Mouse (Mus musculus): ENCODE results near the gene Fyb.
"Not testable (repeated sequence)": the region's sequence is repeated elsewhere in the genome, so short reads cannot be mapped to it uniquely, and the experiment has no call there.

The Fyb gene

GRCm38 (mm10) chr15:6562629-6563028 is 40.0 kb downstream of the Fyb start:
- no peak for DNase-seq

- DNase-seq, result peak; percentile 68
These were observed 42.3 kb downstream of the Fyb start for GRCm38 (mm10) chr15:6564977-6565421.

GRCm38 (mm10) chr15:6565873-6566272 is 43.2 kb downstream of the Fyb start:
- no peak for DNase-seq

- DNase-seq, result no peak
These were observed 45.3 kb downstream of the Fyb start for GRCm38 (mm10) chr15:6567993-6568392.

GRCm38 (mm10) chr15:6568605-6569004 is 46.0 kb downstream of the Fyb start:
- no peak for DNase-seq

- DNase-seq, result no peak
These were observed 46.4 kb downstream of the Fyb start for GRCm38 (mm10) chr15:6569074-6569473.

GRCm38 (mm10) chr15:6570164-6570861 is 47.7 kb downstream of the Fyb start:
- DNase-seq, result no peak

GRCm38 (mm10) chr15:6570876-6571275 is 48.2 kb downstream of the Fyb start:
- peak; percentile 71 for DNase-seq

- DNase-seq, result no peak
These were observed 51.8 kb downstream of the Fyb start for GRCm38 (mm10) chr15:6574283-6574960.

GRCm38 (mm10) chr15:6577971-6578370 is 55.3 kb downstream of the Fyb start:
- no peak for DNase-seq

- no peak for DNase-seq
These were observed 56.0 kb downstream of the Fyb start for GRCm38 (mm10) chr15:6578654-6579053.

- DNase-seq, result no peak
These were observed 56.6 kb downstream of the Fyb start for GRCm38 (mm10) chr15:6579194-6579768.

- no peak for DNase-seq
These were observed 57.2 kb downstream of the Fyb start for GRCm38 (mm10) chr15:6579769-6580261.

GRCm38 (mm10) chr15:6584645-6585044 is 62.0 kb downstream of the Fyb start:
- DNase-seq, result no peak

- DNase-seq, result not testable (repeated sequence)
These were observed 63.7 kb downstream of the Fyb start for GRCm38 (mm10) chr15:6586351-6586750.

- DNase-seq, result no peak
These were observed 64.9 kb downstream of the Fyb start for GRCm38 (mm10) chr15:6587526-6587925.

GRCm38 (mm10) chr15:6588192-6588591 is 65.5 kb downstream of the Fyb start:
- DNase-seq, result no peak

- no peak for DNase-seq
These were observed 68.3 kb downstream of the Fyb start for GRCm38 (mm10) chr15:6590846-6591451.

- no peak for DNase-seq
These were observed 68.9 kb downstream of the Fyb start for GRCm38 (mm10) chr15:6591527-6591926.

- DNase-seq, result no peak
These were observed 70.1 kb downstream of the Fyb start for GRCm38 (mm10) chr15:6592561-6593253.

- no peak for DNase-seq
These were observed 70.6 kb downstream of the Fyb start for GRCm38 (mm10) chr15:6593254-6593623.

- no peak for DNase-seq
These were observed 76.0 kb downstream of the Fyb start for GRCm38 (mm10) chr15:6598626-6599025.

GRCm38 (mm10) chr15:6600314-6600713 is 77.7 kb downstream of the Fyb start:
- DNase-seq, result no peak
